Mouse (Mus musculus): ENCODE measurements around the gene Gstp3. TPM values are rescaled to one million over a fixed set of nuclear protein-coding genes. Genes with fewer than 3 reads are reported as not detected.
A peak's percentile ranks its signal among the peaks of the same experiment; 100 is the strongest.

The Gstp3 gene
- polyA plus RNA-seq, 1 experiment = not detected

GRCm38 (mm10) chr19:4036327-4037045 lies 22.9 kb downstream of the Gstp3 start:
- no peak overlapping the region for H3K27ac ChIP-seq (ENCODE audit: insufficient read depth, low read length)
- no peak for TF ChIP-seq POLR2A (IDR thresholded peaks at IDR 0.05; ENCODE audit: extremely low read depth, insufficient read depth, low read length)
- TF ChIP-seq CTCF (IDR thresholded peaks at IDR 0.05; ENCODE audit: extremely low read depth, insufficient read depth, low read length) = no peak
- H3K4me1 ChIP-seq (ENCODE audit: control insufficient read depth, insufficient read depth, low read length) = peaks cover 2% of the 10 kb centered on the region; the same call in 1 of the 2 replicates
- H3K4me3 ChIP-seq (ENCODE audit: insufficient read depth, low read length) = no peak overlapping the region; the same call in 1 of the 2 replicates

DNA sequence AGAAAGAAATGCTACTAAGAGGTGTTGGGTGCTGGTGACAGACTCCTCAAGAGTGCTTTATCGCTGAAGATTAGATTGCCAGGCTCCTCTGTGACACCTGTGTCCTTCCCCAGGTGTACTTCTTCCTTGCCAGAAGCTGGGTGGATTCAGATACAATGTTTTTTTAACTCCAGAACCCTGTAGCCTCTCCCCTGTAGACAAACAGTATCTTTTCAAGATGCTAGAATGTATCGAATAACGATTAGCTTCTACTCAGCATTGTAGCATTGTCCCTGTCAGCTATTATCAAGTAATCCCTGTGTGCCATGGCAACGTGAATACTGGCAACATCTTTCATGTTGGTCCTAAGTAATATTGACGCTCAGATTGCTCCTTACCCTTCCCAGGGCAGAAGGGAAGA lies 25.6 kb downstream of the Gstp3 start:
- no peak overlapping the region for H3K4me3 ChIP-seq (ENCODE audit: insufficient read depth, low read length)
- H3K27ac ChIP-seq (ENCODE audit: insufficient read depth, low read length) = no peak overlapping the region
- peaks cover 2% of the 10 kb centered on the region; the same call in 1 of the 2 replicates for H3K4me1 ChIP-seq (ENCODE audit: control insufficient read depth, insufficient read depth, low read length)
- TF ChIP-seq POLR2A (IDR thresholded peaks at IDR 0.05; ENCODE audit: extremely low read depth, insufficient read depth, low read length) (no peak), CTCF (IDR thresholded peaks at IDR 0.05; ENCODE audit: extremely low read depth, insufficient read depth, low read length) (no peak)

GRCm38 (mm10) chr19:4033298-4033697 lies 26.1 kb downstream of the Gstp3 start:
- H3K27ac ChIP-seq (ENCODE audit: insufficient read depth, low read length) = no peak overlapping the region
- peaks cover 1% of the 10 kb centered on the region; the same call in 1 of the 2 replicates for H3K4me1 ChIP-seq (ENCODE audit: control insufficient read depth, insufficient read depth, low read length)
- no peak overlapping the region for H3K4me3 ChIP-seq (ENCODE audit: insufficient read depth, low read length)
- TF ChIP-seq POLR2A (IDR thresholded peaks at IDR 0.05; ENCODE audit: extremely low read depth, insufficient read depth, low read length) (no peak), CTCF (IDR thresholded peaks at IDR 0.05; ENCODE audit: extremely low read depth, insufficient read depth, low read length) (no peak)

DNA sequence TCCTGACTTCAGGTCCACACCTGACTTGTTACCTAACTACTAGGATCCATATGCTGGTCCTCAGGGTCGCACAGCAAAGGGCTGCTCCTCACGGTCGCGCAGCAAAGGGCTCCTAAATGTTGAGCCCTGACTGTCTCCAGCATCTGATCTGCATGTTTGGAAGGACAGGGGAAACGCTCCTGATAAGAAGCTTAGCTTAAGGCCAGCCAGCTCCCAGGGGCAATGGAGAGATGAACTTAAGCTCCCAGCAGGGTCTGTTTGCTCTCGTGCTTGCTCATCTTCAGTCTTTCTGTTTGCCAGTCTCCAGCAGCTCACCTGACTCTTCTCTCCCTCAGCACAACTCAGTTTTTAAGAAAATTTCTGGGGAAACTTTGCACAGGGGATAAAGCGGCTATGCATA lies 26.7 kb downstream of the Gstp3 start:
- no peak for TF ChIP-seq CTCF (IDR thresholded peaks at IDR 0.05; ENCODE audit: extremely low read depth, insufficient read depth, low read length)
- TF ChIP-seq POLR2A (IDR thresholded peaks at IDR 0.05; ENCODE audit: extremely low read depth, insufficient read depth, low read length) = no peak
- Histone ChIP-seq H3K4me1 (ENCODE audit: control insufficient read depth, insufficient read depth, low read length) (no peaks in the 10 kb centered on the region), H3K27ac (ENCODE audit: insufficient read depth, low read length) (no peak overlapping the region), H3K4me3 (ENCODE audit: insufficient read depth, low read length) (no peak overlapping the region)

- H3K4me1 ChIP-seq (ENCODE audit: control insufficient read depth, insufficient read depth, low read length) = no peaks in the 10 kb centered on the region
- peak overlapping the region; percentile 77 for H3K27ac ChIP-seq (ENCODE audit: insufficient read depth, low read length)
- no peak for TF ChIP-seq CTCF (IDR thresholded peaks at IDR 0.05; ENCODE audit: extremely low read depth, insufficient read depth, low read length)
- no peak for TF ChIP-seq POLR2A (IDR thresholded peaks at IDR 0.05; ENCODE audit: extremely low read depth, insufficient read depth, low read length)
- no peak overlapping the region for H3K4me3 ChIP-seq (ENCODE audit: insufficient read depth, low read length)
These were observed 31.8 kb downstream of the Gstp3 start for GRCm38 (mm10) chr19:4027576-4027975.

DNA sequence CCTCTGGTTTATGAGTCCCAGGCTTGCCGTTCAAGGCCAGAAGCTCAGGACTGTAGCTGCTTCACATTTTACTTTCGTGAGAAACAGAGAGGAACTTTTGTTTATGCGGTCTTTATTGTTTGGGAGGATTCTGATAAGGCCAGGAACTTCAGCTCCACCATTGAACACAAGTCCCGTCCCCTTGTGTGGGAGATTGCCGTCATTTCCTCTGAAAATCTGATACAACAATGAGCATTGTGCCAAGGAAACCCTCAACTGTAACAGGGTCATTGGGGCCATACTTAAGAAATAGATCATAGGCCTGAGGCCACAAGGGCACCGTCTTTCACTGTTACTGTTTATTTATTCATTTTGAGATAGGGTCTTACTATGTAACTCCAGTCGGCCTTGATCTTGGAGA lies 36.2 kb downstream of the Gstp3 start:
- H3K4me3 ChIP-seq (ENCODE audit: insufficient read depth, low read length) = no peak overlapping the region

GRCm38 (mm10) chr19:4018743-4019583 lies 40.4 kb downstream of the Gstp3 start:
- no peak for TF ChIP-seq POLR2A (IDR thresholded peaks at IDR 0.05; ENCODE audit: extremely low read depth, insufficient read depth, low read length)
- TF ChIP-seq CTCF (IDR thresholded peaks at IDR 0.05; ENCODE audit: extremely low read depth, insufficient read depth, low read length) = peak; percentile 83
- no peak overlapping the region for H3K4me3 ChIP-seq (ENCODE audit: insufficient read depth, low read length)
- H3K4me1 ChIP-seq (ENCODE audit: control insufficient read depth, insufficient read depth, low read length) = no peaks in the 10 kb centered on the region
- H3K27ac ChIP-seq (ENCODE audit: insufficient read depth, low read length) = no peak overlapping the region

More for the DNA sequence above, 36.2 kb downstream of the Gstp3 start:
- TF ChIP-seq POLR2A (IDR thresholded peaks at IDR 0.05; ENCODE audit: extremely low read depth, insufficient read depth, low read length) = no peak
- TF ChIP-seq CTCF (IDR thresholded peaks at IDR 0.05; ENCODE audit: extremely low read depth, insufficient read depth, low read length) = no peak
- no peaks in the 10 kb centered on the region for H3K4me1 ChIP-seq (ENCODE audit: control insufficient read depth, insufficient read depth, low read length)
- H3K27ac ChIP-seq (ENCODE audit: insufficient read depth, low read length) = no peak overlapping the region

DNA sequence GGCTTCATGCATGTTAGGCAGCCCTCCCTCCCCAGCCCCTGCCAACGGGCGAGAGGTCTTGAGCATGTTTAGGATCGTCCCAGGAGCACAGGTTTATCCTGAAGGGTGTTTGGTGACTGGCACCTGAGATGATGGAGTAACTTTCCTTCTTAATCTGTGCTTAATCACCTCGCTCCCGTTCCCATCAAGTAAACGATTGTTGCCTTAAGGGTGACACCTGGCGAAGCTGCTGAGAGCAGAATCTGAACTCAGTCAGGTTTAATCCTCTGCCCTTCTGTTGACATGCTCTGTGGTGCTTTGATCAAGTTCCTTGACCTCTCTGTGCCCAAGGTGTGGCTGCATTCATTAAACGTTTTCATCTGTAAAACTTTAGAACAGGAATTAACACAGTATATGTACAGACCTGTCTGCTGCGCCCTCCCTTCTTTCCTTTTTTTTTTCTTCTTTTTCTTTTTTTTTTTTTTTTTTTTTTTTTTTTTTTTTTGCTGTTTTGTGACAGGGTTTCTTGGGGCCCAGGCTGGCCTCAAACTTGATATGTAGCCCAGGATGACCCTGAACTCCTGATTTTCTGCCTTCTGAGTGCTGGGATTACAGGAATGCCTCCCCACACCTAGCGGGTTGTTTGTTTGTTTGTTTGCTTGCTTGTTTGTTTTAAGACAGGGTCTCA lies 41.3 kb downstream of the Gstp3 start:
- no peak for TF ChIP-seq POLR2A (IDR thresholded peaks at IDR 0.05; ENCODE audit: extremely low read depth, insufficient read depth, low read length)
- no peak for TF ChIP-seq CTCF (IDR thresholded peaks at IDR 0.05; ENCODE audit: extremely low read depth, insufficient read depth, low read length)
- H3K4me1 ChIP-seq (ENCODE audit: control insufficient read depth, insufficient read depth, low read length) = no peaks in the 10 kb centered on the region
- H3K4me3 ChIP-seq (ENCODE audit: insufficient read depth, low read length) = no peak overlapping the region
- H3K27ac ChIP-seq (ENCODE audit: insufficient read depth, low read length) = no peak overlapping the region

DNA sequence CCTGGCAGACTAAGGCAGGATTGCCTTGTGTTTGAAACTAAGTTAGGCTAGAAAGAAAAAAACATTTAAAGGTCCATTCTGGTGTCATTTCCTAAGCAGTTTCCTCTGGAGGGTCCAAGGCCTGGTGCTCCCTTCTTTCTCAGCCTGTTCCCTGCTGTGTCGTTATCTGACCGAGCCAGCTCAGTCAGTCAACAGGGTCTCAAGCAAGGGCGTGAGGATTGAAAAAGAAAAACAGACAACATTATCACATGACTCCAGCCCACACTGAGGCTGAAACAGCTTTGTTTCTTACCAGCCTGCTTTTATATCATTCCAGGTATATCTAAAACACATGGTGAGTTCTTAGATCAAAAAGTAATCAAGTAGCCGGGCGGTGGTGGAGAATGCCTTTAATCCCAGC lies 43.7 kb downstream of the Gstp3 start:
- peaks cover 4% of the 10 kb centered on the region; the same call in 1 of the 2 replicates for H3K4me1 ChIP-seq (ENCODE audit: control insufficient read depth, insufficient read depth, low read length)
- TF ChIP-seq POLR2A (IDR thresholded peaks at IDR 0.05; ENCODE audit: extremely low read depth, insufficient read depth, low read length) = no peak
- no peak for TF ChIP-seq CTCF (IDR thresholded peaks at IDR 0.05; ENCODE audit: extremely low read depth, insufficient read depth, low read length)
- H3K27ac ChIP-seq (ENCODE audit: insufficient read depth, low read length) = no peak overlapping the region
- no peak overlapping the region for H3K4me3 ChIP-seq (ENCODE audit: insufficient read depth, low read length)
